8 mouse cellular contexts compared by ENCODE assay signal in genomic region chr3:60501561-60502151, GRCm38 (mm10). TPM values are rescaled to one million over a fixed set of nuclear protein-coding genes. Genes with fewer than 3 reads are reported as not detected.
DNase-seq lines count a peak whose midpoint lies in the region; ATAC-seq and TF ChIP-seq lines count a peak whose summit lies in the region.

No protein-coding gene starts in this region.

- H3K9ac ChIP-seq in heart, embryonic 12.5 days, result peak overlapping the region; percentile 98
- H3K9ac ChIP-seq in lung, embryonic 16.5 days (ENCODE audit: low read length), result peak overlapping the region; percentile 99

- no peaks in the 10 kb centered on the region for H3K9me3 ChIP-seq in heart, embryonic 12.5 days (replicated peaks)
- H3K9me3 ChIP-seq in lung, embryonic 16.5 days (ENCODE audit: control insufficient read depth, low read length), result no peaks in the 10 kb centered on the region

- H3K27me3 ChIP-seq in heart, embryonic 12.5 days (replicated peaks), result no peaks in the 10 kb centered on the region
- H3K27me3 ChIP-seq in lung, embryonic 16.5 days (ENCODE audit: control insufficient read depth, insufficient read depth, low read depth, low read length), result no peaks in the 10 kb centered on the region

- peak; percentile 56 for ATAC-seq in cerebellum, adult (ENCODE audit: insufficient number of reproducible peaks, low FRiP score, low TSS enrichment)
- peak; percentile 58 for ATAC-seq in heart, embryonic 12.5 days (ENCODE audit: insufficient number of reproducible peaks, low FRiP score)
- peak; percentile 88 for ATAC-seq in lung, embryonic 16.5 days (ENCODE audit: low read depth)

- peaks cover 8% of the 10 kb centered on the region; the same call in 1 of the 2 replicates for H3K4me1 ChIP-seq in embryonic fibroblast, embryonic 13.5 days (ENCODE audit: control insufficient read depth, insufficient read depth, low read length)
- peaks cover 42% of the 10 kb centered on the region for H3K4me1 ChIP-seq in heart, embryonic 12.5 days (replicated peaks)
- H3K4me1 ChIP-seq in lung, embryonic 16.5 days (replicated peaks; ENCODE audit: control insufficient read depth, insufficient read depth, low read length), result peaks cover 27% of the 10 kb centered on the region

- DNase-seq in cerebellum, adult 8-10 months, result no peak
- peak; percentile 70 for DNase-seq in adrenal gland, adult 8-10 months
- peak; percentile 79 for DNase-seq in kidney, postnatal 10 days
- DNase-seq in ovary, postnatal 14 days (ENCODE audit: low spot score), result peak; percentile 49

- no peaks in the 10 kb centered on the region for H3K36me3 ChIP-seq in heart, embryonic 12.5 days
- H3K36me3 ChIP-seq in lung, embryonic 16.5 days (ENCODE audit: control insufficient read depth, insufficient read depth, low read length), result no peaks in the 10 kb centered on the region

- no peak for TF ChIP-seq CTCF in embryonic fibroblast, embryonic 13.5 days (IDR thresholded peaks at IDR 0.05; ENCODE audit: borderline replicate concordance, insufficient read depth, low read length)

- H3K4me2 ChIP-seq in heart, embryonic 12.5 days, result peak overlapping the region; percentile 89
- peak overlapping the region; percentile 84 for H3K4me2 ChIP-seq in lung, embryonic 16.5 days (ENCODE audit: low read depth, low read length)

- 2% methylated on average over 26 of the region's 29 CpGs for WGBS in heart, embryonic 12.5 days
- WGBS in lung, embryonic 16.5 days, result under 1% methylated on average over 27 of the region's 29 CpGs

- peak overlapping the region; percentile 97 for H3K4me3 ChIP-seq in embryonic fibroblast, embryonic 13.5 days (ENCODE audit: insufficient read depth, low read length)
- H3K4me3 ChIP-seq in heart, embryonic 12.5 days, result peak overlapping the region; percentile 98
- H3K4me3 ChIP-seq in lung, embryonic 16.5 days (ENCODE audit: low read length), result peak overlapping the region; percentile 92

- H3K27ac ChIP-seq in embryonic fibroblast, embryonic 13.5 days (ENCODE audit: insufficient read depth, low read length), result peak overlapping the region; percentile 91
- H3K27ac ChIP-seq in heart, embryonic 12.5 days (ENCODE audit: poor library complexity, severe bottlenecking), result peak overlapping the region; percentile 100
- peak overlapping the region; percentile 99 for H3K27ac ChIP-seq in lung, embryonic 16.5 days (ENCODE audit: low read length)

- peak; percentile 70 for TF ChIP-seq POLR2A in embryonic fibroblast, embryonic 13.5 days (IDR thresholded peaks at IDR 0.05; ENCODE audit: low read depth, low read length)

RNA-seq across cellular contexts. Expression of gene Mbnl1, which starts 29.0 kb away (rescaled TPM):
- total RNA-seq in adrenal gland, adult 8-10 months (2022), result 1,000 to 10,000 TPM in 1 of 4 experiments, 100 to 1,000 TPM in 3; 518 to 1,002 (median 693) TPM
- polyA plus RNA-seq in embryonic fibroblast, embryonic 13.5 days (2011; ENCODE audit: insufficient read length, low read depth, missing spikeins), result 191 and 192 TPM in 2 replicates
- 77.4 and 78.4 TPM in 2 replicates for polyA plus RNA-seq in heart, embryonic 12.5 days (2016; fragmentation: Nextera tagmentation; extraction: Ambion mirVana)
- polyA plus RNA-seq in lung, embryonic 16.5 days (2015; fragmentation: Nextera tagmentation; extraction: Ambion mirVana), result 180 and 188 TPM in 2 replicates
